Mouse (Mus musculus): Measurements from ENCODE around the gene Fbxl2.

DNA sequence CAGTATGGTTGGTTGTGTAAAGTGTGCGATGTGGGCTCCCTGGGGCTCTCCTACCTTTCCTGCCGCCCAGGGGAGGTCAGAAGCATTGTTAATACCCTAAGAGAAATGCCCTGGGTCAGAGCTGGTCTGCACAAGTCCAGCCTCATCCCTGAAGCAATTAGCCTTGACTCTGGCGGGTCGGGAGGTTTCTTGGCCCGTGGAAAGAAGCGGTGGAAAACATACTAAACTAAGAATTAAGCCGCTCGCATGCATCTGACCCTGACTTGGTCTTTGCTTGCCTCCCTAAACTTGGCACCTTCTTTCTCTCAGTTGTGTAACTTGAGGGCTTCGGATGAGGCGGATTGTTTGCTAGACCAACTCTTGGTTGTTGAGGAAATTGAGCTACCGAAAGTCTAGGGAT is 113.5 kb downstream of the Fbxl2 start:
- no peak for TF ChIP-seq GATA1 (IDR thresholded peaks at IDR 0.05; ENCODE audit: borderline replicate concordance, low read length)
- no peak for TF ChIP-seq FLI1 (IDR thresholded peaks at IDR 0.05; ENCODE audit: low read length)

All from megakaryocyte, embryonic 14.5 days (primary cell).